Mouse (Mus musculus) heart, adult 2 months (tissue): ENCODE results near the gene Rsph6a.

Source experiments
- CTCF ChIP-seq: fragments of 200-600 bp; IDR thresholded peaks from 2 replicates; pipeline ENCODE4 v1.8.1; 2022; ENCODE audit warnings: antibody characterized with exemption, mild to moderate bottlenecking, moderate library complexity
- EP300 ChIP-seq: fragments of 200-500 bp; IDR thresholded peaks from 2 replicates; pipeline ENCODE4 v1.6.1; 2011; ENCODE audit warnings: low read depth, low read length, control low read depth; ENCODE audit not compliant: insufficient read depth
- POLR2A ChIP-seq: fragments of 200-500 bp; IDR thresholded peaks from 2 replicates; pipeline ENCODE4 v1.6.1; 2011; ENCODE audit warnings: mild to moderate bottlenecking, low read depth, low read length, control low read depth; ENCODE audit not compliant: insufficient read depth

DNA sequence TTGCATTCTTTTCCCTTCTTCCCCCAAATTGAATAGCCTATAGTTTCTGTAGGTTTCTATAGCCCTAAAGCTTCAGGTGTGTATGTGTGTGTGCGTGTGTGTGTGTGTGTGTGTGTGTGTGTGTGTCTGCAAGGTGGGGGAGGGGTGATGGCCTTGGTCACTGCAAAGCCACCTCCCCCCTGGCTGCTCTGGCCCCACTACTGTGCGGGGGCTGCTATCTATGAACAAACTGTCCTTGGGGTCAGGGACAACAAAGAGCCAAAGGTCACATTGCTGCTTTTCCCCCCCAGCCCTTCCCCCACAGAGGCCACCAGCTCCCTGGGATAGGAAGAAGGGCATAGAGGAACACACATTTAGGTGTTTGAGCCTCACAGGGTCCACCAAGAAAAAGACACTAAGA, 41.6 kb upstream of the Rsph6a start:
- no peak for TF ChIP-seq POLR2A
- TF ChIP-seq EP300 = no peak
- TF ChIP-seq CTCF = no peak
